Mouse (Mus musculus) frontal cortex, adult 2 months (tissue): ENCODE measurements around the gene Mipep. TPM values are rescaled to one million over a fixed set of nuclear protein-coding genes. Genes with fewer than 3 reads are reported as not detected.
A peak's percentile ranks its signal among the peaks of the same experiment; 100 is the strongest.

ENCODE experiments used
- DNase-seq, 2 experiments: peaks; one replicate each; pipeline ENCODE4 v3.0.0; 2022; ENCODE audit warnings: low spot score in 1 of 2; ENCODE audit errors: extremely low spot score in 1 of 2
- polyA plus RNA-seq: library from polyadenylated mRNA; depleted of rRNA; stranded (reverse); fragments of >200 nt; gene quantifications from 2 replicates; pipeline ENCODE4 v1.2.3, GENCODE M21; 2012

The Mipep gene
- polyA plus RNA-seq, 1 experiment: 16.7 TPM

GRCm38 (mm10) chr14:60856199-60856912 lies 72.0 kb downstream of the Mipep start:
- DNase-seq: no peak

- DNase-seq: no peak
Observed at GRCm38 (mm10) chr14:60856913-60857300, 72.5 kb downstream of the Mipep start.

- no peak for DNase-seq
Observed at GRCm38 (mm10) chr14:60863396-60863795, 79.0 kb downstream of the Mipep start.

GRCm38 (mm10) chr14:60866399-60866798 lies 82.0 kb downstream of the Mipep start:
- DNase-seq: no peak

GRCm38 (mm10) chr14:60868325-60868724 lies 84.0 kb downstream of the Mipep start:
- peak in 1 of 2 experiments; percentile 3 for DNase-seq

GRCm38 (mm10) chr14:60871831-60872230 lies 87.5 kb downstream of the Mipep start:
- no peak for DNase-seq

- DNase-seq: no peak
Observed at GRCm38 (mm10) chr14:60882106-60882505, 97.7 kb downstream of the Mipep start.

- DNase-seq: no peak
Observed at GRCm38 (mm10) chr14:60882681-60883080, 98.3 kb downstream of the Mipep start.

- no peak for DNase-seq
Observed at GRCm38 (mm10) chr14:60885361-60885950, 101.1 kb downstream of the Mipep start.

- DNase-seq: no peak
Observed at GRCm38 (mm10) chr14:60893882-60894281, 109.5 kb downstream of the Mipep start.

GRCm38 (mm10) chr14:60895172-60896000 lies 111.0 kb downstream of the Mipep start:
- peak; percentile 20 to 52 for DNase-seq

- no peak for DNase-seq
Observed at GRCm38 (mm10) chr14:60898086-60898667, 113.8 kb downstream of the Mipep start.

GRCm38 (mm10) chr14:60904501-60904900 lies 120.1 kb downstream of the Mipep start:
- no peak for DNase-seq

GRCm38 (mm10) chr14:60906421-60907374 lies 122.3 kb downstream of the Mipep start:
- no peak for DNase-seq

GRCm38 (mm10) chr14:60909351-60909750 lies 125.0 kb downstream of the Mipep start:
- no peak for DNase-seq

GRCm38 (mm10) chr14:60910506-60911444 lies 126.4 kb downstream of the Mipep start:
- no peak for DNase-seq

GRCm38 (mm10) chr14:60912981-60913468 lies 128.7 kb downstream of the Mipep start:
- no peak for DNase-seq

- DNase-seq: no peak
Observed at GRCm38 (mm10) chr14:60916661-60917060, 132.3 kb downstream of the Mipep start.

GRCm38 (mm10) chr14:60926011-60926410 lies 141.6 kb downstream of the Mipep start:
- no peak for DNase-seq
